Mouse (Mus musculus) left cerebral cortex, postnatal 36 days (tissue): ENCODE data around the gene Capn13. TPM values are rescaled to one million over a fixed set of nuclear protein-coding genes. Genes with fewer than 3 reads are reported as not detected.

ENCODE experiments used
- DNase-seq, 2 experiments: peaks; one replicate each; pipeline ENCODE4 v3.0.0; 2021 to 2022; ENCODE audit warnings: low spot score in 2 of 2, mixed read lengths in 1 of 2
- intact Hi-C: fragments of 180-260 bp; cut with DNase I; formaldehyde crosslinking; loops from one replicate; pipeline ENCODE4 v1.15.1; 2025
- total RNA-seq, 2 experiments: library from RNA; stranded (reverse); gene quantifications; 2 replicates each; pipeline ENCODE4 v1.2.3; 2021

Capn13 gene
- total RNA-seq, 2 experiments from 2014 or later: not detected

GRCm38 (mm10) chr17:73367334-73367733 lies 33.3 kb downstream of the Capn13 start:
- no peak for DNase-seq
- intact Hi-C loops: no loop called here

GRCm38 (mm10) chr17:73361054-73361453 lies 39.6 kb downstream of the Capn13 start:
- intact Hi-C loops: no loop called here

GRCm38 (mm10) chr17:73343632-73344390 lies 56.9 kb downstream of the Capn13 start:
- no peak for DNase-seq
- intact Hi-C loops: no loop called here

More at GRCm38 (mm10) chr17:73361054-73361453, 39.6 kb downstream of the Capn13 start:
- no peak for DNase-seq

GRCm38 (mm10) chr17:73342673-73343072 lies 58.0 kb downstream of the Capn13 start:
- DNase-seq: no peak
- intact Hi-C loops: no loop called here

GRCm38 (mm10) chr17:73329071-73329470 lies 71.6 kb downstream of the Capn13 start:
- intact Hi-C loops: no loop called here
- no peak for DNase-seq

- intact Hi-C loops: no loop called here
- DNase-seq: no peak
Observed at GRCm38 (mm10) chr17:73325314-73325713, 75.4 kb downstream of the Capn13 start.

GRCm38 (mm10) chr17:73324732-73325131 lies 75.9 kb downstream of the Capn13 start:
- no peak for DNase-seq
- intact Hi-C loops: no loop called here

- no peak for DNase-seq
- intact Hi-C loops: no loop called here
Observed at GRCm38 (mm10) chr17:73323981-73324380, 76.7 kb downstream of the Capn13 start.

GRCm38 (mm10) chr17:73314786-73315185 lies 85.9 kb downstream of the Capn13 start:
- intact Hi-C loops: no loop called here
- DNase-seq: no peak

GRCm38 (mm10) chr17:73311491-73311890 lies 89.2 kb downstream of the Capn13 start:
- intact Hi-C loops: no loop called here
- no peak for DNase-seq

GRCm38 (mm10) chr17:73308691-73309090 lies 92.0 kb downstream of the Capn13 start:
- DNase-seq: no peak
- intact Hi-C loops: loop anchor here (10.0 kb wide), 1 partner anchor 266 kb away; no protein-coding TSS in a partner anchor

- no peak for DNase-seq
- intact Hi-C loops: loop anchor here (10.0 kb wide), 1 partner anchor 268 kb away; no protein-coding TSS in a partner anchor
Observed at GRCm38 (mm10) chr17:73306626-73307025, 94.0 kb downstream of the Capn13 start.

- DNase-seq: peak; percentile 32 to 47
- intact Hi-C loops: loop anchor here (10.0 kb wide), 1 partner anchor 269 kb away; no protein-coding TSS in a partner anchor
Observed at GRCm38 (mm10) chr17:73305622-73306021, 95.0 kb downstream of the Capn13 start.

GRCm38 (mm10) chr17:73304086-73304812 lies 96.4 kb downstream of the Capn13 start:
- intact Hi-C loops: loop anchor here (10.0 kb wide), 1 partner anchor 271 kb away; no protein-coding TSS in a partner anchor
- DNase-seq: no peak

GRCm38 (mm10) chr17:73303676-73304075 lies 97.0 kb downstream of the Capn13 start:
- no peak for DNase-seq
- intact Hi-C loops: loop anchor here (1.0 to 10.0 kb wide), 2 partner anchors 271 to 579 kb away; no protein-coding TSS in a partner anchor

GRCm38 (mm10) chr17:73303217-73303616 lies 97.4 kb downstream of the Capn13 start:
- DNase-seq: peak; percentile 65 to 70
- intact Hi-C loops: loop anchor here (1.0 to 10.0 kb wide), 2 partner anchors 272 to 579 kb away; no protein-coding TSS in a partner anchor

- intact Hi-C loops: loop anchor here (1.0 to 10.0 kb wide), 2 partner anchors 273 to 442 kb away; no protein-coding TSS in a partner anchor
- peak; percentile 61 to 71 for DNase-seq
Observed at GRCm38 (mm10) chr17:73302104-73302503, 98.6 kb downstream of the Capn13 start.

- DNase-seq: peak; percentile 26 to 62
Observed at GRCm38 (mm10) chr17:73301258-73302050, 99.2 kb downstream of the Capn13 start.

GRCm38 (mm10) chr17:73300147-73300880 lies 100.4 kb downstream of the Capn13 start:
- intact Hi-C loops: loop anchor here (10.0 kb wide), 1 partner anchor 274 kb away; no protein-coding TSS in a partner anchor
- DNase-seq: no peak

More at GRCm38 (mm10) chr17:73301258-73302050, 99.2 kb downstream of the Capn13 start:
- intact Hi-C loops: loop anchor here (1.0 to 10.0 kb wide), 2 partner anchors 273 to 443 kb away; no protein-coding TSS in a partner anchor
